Mouse (Mus musculus): ENCODE measurements around the gene Mcm6.

DNA sequence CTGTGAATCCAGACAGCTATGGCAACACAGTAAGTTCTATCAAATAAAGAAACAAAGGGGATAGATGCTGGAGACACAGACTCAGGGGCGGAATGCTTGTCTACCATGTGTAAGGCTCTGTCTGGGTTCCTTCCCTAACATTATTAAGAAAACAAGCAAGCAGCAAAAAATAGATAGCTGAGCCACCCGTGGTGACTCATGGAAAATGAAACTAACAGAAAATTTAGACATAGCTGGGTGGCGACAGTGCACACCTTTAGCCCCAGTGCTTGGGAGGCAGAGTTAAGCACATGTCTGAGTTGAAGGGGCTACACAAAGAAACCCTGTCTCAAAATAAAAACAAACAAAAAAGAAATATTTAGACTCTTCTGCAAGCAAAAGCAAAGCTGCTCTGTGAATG, 2.0 kb downstream of the Mcm6 start:
- TF ChIP-seq CTCF (IDR thresholded peaks at IDR 0.05; ENCODE audit: borderline replicate concordance, control insufficient read depth, extremely low read depth, insufficient read depth, low read length, poor library complexity) (no peak), POLR2A (IDR thresholded peaks at IDR 0.05; ENCODE audit: control insufficient read depth, extremely low read depth, insufficient read depth, low read length, poor library complexity) (no peak)
